Mouse (Mus musculus) megakaryocyte, adult 5-6 weeks (primary cell): ENCODE measurements around the gene Dynlt1b. TPM values are rescaled to one million over a fixed set of nuclear protein-coding genes. Genes with fewer than 3 reads are reported as not detected.
"Not testable (repeated sequence)": the region's sequence is repeated elsewhere in the genome, so short reads cannot be mapped to it uniquely, and the experiment has no call there.

Experiments used
- ATAC-seq: 2 replicates; pipeline ENCODE4 v1.8.0; 2016; ENCODE audit warnings: mild to moderate bottlenecking, inconsistent platforms; ENCODE audit not compliant: poor library complexity, severe bottlenecking
- total RNA-seq, 2 experiments: library from RNA; stranded (forward) in 1 of 2; stranded (reverse) in 1 of 2; fragments of 153-499, 151-499 nt in 1 of 2; fragments of 221-1000, 200-1000 nt in 1 of 2; gene quantifications; 2 replicates each; pipeline versions ENCODE4 v1.2.3 to v1.2.4; 2015 to 2017

Dynlt1b gene
- total RNA-seq, 2 experiments from 2014 or later, result 199 to 204 TPM

- ATAC-seq, result not testable (repeated sequence)
Measured at GRCm38 (mm10) chr17:6422370-6422769, 7.5 kb upstream of the Dynlt1b start.

DNA sequence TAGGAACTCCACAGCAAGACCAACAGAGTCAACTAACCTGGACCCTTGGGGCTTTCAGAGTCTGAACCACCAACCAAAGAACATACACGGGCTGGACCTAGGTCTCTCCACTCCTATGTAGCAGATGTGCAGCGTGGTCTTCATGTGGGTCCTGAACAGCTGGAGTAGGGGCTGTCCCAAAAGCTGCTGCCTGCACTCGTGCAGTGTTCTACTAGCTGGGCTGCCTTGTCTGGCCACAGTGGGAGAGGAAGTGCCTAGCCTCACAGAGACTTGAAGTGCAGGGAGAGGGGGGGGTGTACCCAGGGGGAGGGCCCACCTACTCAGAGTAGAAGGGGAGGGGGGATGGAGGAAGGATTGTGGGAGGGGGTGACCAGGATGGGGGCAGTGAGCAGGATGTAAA lies 7.1 kb upstream of the Dynlt1b start:
- not testable (repeated sequence) for ATAC-seq

GRCm38 (mm10) chr17:6424294-6424980 lies 5.5 kb upstream of the Dynlt1b start:
- peak; percentile 28 for ATAC-seq

GRCm38 (mm10) chr17:6425325-6425724 lies 4.6 kb upstream of the Dynlt1b start:
- ATAC-seq, result not testable (repeated sequence)

DNA sequence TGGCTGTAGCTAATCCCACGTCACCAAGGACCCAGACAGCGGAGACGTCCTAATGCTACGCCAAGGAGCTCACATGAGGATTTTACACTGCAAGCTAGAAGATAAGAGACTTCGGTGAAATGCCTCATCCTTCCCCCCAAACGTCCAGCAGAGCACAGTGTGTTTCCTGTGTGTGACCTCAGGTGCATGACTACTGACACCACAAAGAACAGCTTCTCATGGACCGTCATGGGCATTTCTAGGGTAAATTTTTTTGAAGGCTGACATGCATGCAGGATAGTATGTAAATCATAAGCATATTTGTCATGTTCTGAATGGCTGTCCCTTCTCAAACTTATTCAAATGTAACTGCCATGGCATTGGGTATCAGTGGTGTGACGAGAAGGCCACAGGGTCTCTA lies 3.0 kb upstream of the Dynlt1b start:
- peak; percentile 7; the same call in 1 of the 2 replicates for ATAC-seq

GRCm38 (mm10) chr17:6428926-6429325 lies 986 bp upstream of the Dynlt1b start:
- ATAC-seq, result not testable (repeated sequence)

DNA sequence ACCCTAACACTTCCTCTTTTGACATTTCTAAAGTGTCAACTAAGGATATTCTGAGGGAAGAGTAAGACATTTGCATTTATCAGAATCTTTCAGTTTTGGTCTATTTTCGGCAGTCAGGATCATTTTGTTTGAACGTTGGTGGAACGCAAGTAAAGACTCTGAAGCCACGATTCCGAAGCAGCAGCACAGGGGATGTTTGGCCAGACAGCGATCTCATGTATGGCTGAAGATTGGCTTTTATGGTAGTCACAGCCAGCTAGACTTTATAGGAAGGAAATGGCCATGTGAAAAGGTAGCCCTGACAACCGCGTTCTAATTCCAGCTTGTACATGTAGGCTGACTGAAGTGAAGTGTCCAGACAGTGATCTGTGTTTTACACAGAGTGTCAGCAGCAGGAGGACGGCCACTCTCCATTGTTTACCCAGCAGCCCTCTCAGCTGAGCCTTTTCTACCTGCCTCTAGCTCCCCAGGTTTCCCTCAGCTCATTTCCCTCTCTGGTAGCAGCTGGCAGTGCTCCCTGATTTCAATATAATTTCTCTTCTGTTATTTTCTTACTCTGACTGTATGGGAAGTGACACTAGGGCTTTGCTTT lies 594 bp downstream of the Dynlt1b start:
- peak; percentile 41 for ATAC-seq

GRCm38 (mm10) chr17:6432456-6432855 lies 2.5 kb downstream of the Dynlt1b start:
- not testable (repeated sequence) for ATAC-seq

DNA sequence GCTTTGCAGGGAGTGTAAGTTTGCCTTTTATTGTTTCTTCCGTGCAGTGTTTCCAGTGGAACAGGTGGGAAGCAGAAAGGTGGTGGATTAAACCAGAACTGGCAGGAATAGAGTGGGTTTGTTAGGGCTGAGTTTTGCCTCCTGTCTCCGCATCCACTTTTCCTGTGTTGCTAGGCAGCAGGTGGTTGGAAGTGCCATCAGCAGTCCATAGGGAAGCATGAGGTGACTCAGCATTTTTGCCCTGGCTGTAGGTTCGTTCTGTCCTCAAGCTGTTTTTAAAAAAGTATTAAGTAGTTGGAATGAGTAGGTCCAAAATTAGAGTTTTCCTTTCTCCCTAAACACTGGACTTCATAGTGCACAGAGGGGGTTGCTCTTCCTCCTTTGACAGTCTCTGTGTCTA lies 3.8 kb downstream of the Dynlt1b start:
- not testable (repeated sequence) for ATAC-seq

- not testable (repeated sequence) for ATAC-seq
Measured at GRCm38 (mm10) chr17:6438080-6438479, 8.2 kb downstream of the Dynlt1b start.

GRCm38 (mm10) chr17:6439913-6440312 lies 10.0 kb downstream of the Dynlt1b start:
- not testable (repeated sequence) for ATAC-seq

GRCm38 (mm10) chr17:6440493-6441077 lies 10.7 kb downstream of the Dynlt1b start:
- not testable (repeated sequence) for ATAC-seq

- not testable (repeated sequence) for ATAC-seq
Measured at GRCm38 (mm10) chr17:6441254-6441653, 11.3 kb downstream of the Dynlt1b start.

GRCm38 (mm10) chr17:6442513-6442912 lies 12.6 kb downstream of the Dynlt1b start:
- not testable (repeated sequence) for ATAC-seq

DNA sequence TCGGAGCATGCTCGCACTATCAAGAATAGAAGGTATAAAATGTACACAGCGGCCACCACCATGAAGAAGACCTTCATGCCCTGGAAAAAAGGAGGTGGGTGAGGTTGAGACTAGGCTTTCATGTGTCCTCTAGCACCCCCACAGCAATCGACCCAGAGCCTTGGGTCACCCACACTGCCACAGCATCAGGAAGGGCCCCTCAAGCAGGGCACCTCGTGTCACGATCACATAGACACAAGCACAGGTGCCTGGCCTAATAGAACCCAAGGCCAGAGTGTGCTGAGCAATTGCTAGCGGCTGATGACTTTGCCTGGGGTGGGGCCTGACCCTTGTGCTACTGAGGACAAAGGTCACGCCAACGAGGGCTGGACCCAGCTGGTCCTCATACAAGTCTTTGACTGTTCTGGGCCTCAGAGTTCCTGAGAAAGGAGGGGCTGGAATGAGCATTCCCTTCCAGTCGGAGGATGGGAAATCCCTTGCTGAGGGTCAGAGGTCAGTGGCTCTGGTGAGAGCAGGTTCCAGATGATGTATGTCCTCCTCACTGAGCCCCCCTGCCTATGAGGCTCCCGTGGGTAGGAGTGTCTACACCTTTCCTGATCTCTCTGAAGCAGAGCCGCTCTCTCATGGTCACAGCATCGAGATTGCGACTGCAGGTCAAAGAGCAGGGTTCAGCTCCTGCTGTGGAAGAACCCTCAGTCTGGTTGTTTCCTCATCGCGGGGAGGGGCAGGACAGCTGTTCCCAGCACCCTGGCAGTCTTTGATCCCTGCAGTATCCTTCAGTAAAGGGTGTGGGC lies 16.1 kb downstream of the Dynlt1b start:
- ATAC-seq, result not testable (repeated sequence)

- not testable (repeated sequence) for ATAC-seq
Measured at GRCm38 (mm10) chr17:6448293-6448692, 18.4 kb downstream of the Dynlt1b start.

GRCm38 (mm10) chr17:6449166-6449565 lies 19.3 kb downstream of the Dynlt1b start:
- not testable (repeated sequence) for ATAC-seq

DNA sequence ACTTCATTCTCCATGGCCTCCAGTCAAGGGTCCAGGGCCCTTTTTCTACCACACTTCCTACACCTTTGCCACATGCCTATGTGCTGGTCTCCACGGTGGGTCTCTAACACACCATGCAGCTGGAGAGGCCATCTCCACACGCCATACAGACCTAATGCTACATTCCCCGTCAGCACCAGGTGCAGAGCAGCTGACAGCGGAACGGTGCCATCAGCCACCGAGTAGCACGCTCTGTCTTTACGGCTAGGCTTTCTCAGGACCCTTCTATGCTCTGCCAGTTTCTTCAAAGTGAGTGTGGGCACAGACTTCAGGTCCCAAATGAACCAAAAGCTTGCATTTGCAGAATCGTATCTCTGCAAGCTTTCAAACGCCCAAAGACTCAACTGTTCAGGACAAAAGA lies 21.3 kb downstream of the Dynlt1b start:
- not testable (repeated sequence) for ATAC-seq

GRCm38 (mm10) chr17:6452689-6453088 lies 22.8 kb downstream of the Dynlt1b start:
- ATAC-seq, result not testable (repeated sequence)

GRCm38 (mm10) chr17:6454703-6455102 lies 24.8 kb downstream of the Dynlt1b start:
- not testable (repeated sequence) for ATAC-seq

DNA sequence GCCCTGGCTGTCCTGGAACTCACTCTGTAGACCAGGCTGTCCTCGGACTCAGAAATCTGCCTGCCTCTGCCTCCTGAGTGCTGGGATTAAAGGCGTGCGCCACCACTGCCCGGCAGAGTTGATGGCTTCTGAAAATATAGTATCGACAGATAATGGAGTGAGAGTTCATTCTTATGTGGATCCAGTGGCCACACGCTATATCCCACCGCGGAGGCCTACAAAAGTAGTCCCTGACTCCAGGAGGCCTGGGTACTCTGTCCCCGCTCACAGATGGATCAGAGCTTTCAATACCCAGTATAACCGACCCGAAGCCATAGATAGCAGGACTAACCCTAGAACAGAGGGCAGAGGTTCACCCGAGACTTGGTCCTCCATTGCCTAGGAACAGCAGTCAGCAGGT lies 26.0 kb downstream of the Dynlt1b start:
- ATAC-seq, result not testable (repeated sequence)
